Mouse (Mus musculus) cerebellum, adult 2 months (tissue): ENCODE measurements around the gene Inppl1. TPM values are rescaled to one million over a fixed set of nuclear protein-coding genes. Genes with fewer than 3 reads are reported as not detected.

Experiments used
- DNase-seq, 2 experiments: peaks; one replicate each; pipeline ENCODE4 v3.0.0; 2021
- H3K27ac ChIP-seq: fragments of 200-500 bp; 2 replicates; pipeline ENCODE4 v1.5.1; 2012; ENCODE audit warnings: low read length, control low read depth, inconsistent platforms; ENCODE audit not compliant: insufficient read depth
- H3K27me3 ChIP-seq: fragments of 200-500 bp; 2 replicates; pipeline ENCODE4 v1.6.1; 2012; ENCODE audit warnings: inconsistent platforms, mild to moderate bottlenecking, low read length, moderate library complexity; ENCODE audit not compliant: control insufficient read depth, insufficient read depth
- H3K4me1 ChIP-seq: fragments of 200-500 bp; 2 replicates; pipeline ENCODE4 v1.6.1; 2011; ENCODE audit warnings: low read length; ENCODE audit not compliant: control insufficient read depth, insufficient read depth
- H3K4me3 ChIP-seq: fragments of 200-500 bp; replicated peaks from 2 replicates; pipeline ENCODE3; 2011; ENCODE audit warnings: mild to moderate bottlenecking, low read depth, low read length, control low read depth; ENCODE audit not compliant: insufficient read depth
- CTCF ChIP-seq: fragments of 200-500 bp; IDR thresholded peaks from 2 replicates; pipeline ENCODE4 v1.5.1; 2011; ENCODE audit warnings: low read depth, mild to moderate bottlenecking, control low read depth, low read length, moderate library complexity, borderline replicate concordance; ENCODE audit not compliant: insufficient read depth
- POLR2A ChIP-seq: fragments of 200-500 bp; IDR thresholded peaks from 2 replicates; pipeline ENCODE4 v1.6.1; 2011; ENCODE audit warnings: low read length, control low read depth, borderline replicate concordance; ENCODE audit not compliant: insufficient read depth
- WGBS: fragments of 180-500 bp; shearing (Covaris S2); methylation state at CpG from one replicate; pipeline ENCODE4 v1.1.7; 2018; 5-methylcytosine and 5-hydroxymethylcytosine counted together
- polyA plus RNA-seq: library from polyadenylated mRNA; depleted of rRNA; stranded (reverse); fragments of >200 nt; gene quantifications from 2 replicates; pipeline ENCODE4 v1.2.3, GENCODE M21; 2012

The Inppl1 gene
- polyA plus RNA-seq, 1 experiment, result 43.9 TPM

- no peak for TF ChIP-seq CTCF
- no peak for TF ChIP-seq POLR2A
- DNase-seq, result no peak
- 95% methylated on average over 4 of the region's 4 CpGs for WGBS
Observed at GRCm38 (mm10) chr7:101857094-101857493, 19.1 kb upstream of the Inppl1 start, which contains the start of gene Folr2. TSS of gene Folr2 (minus strand) at chr7:101857194.

GRCm38 (mm10) chr7:101853816-101854215 is 15.8 kb upstream of the Inppl1 start:
- Histone ChIP-seq H3K27ac (no peak overlapping the region), H3K4me3 (no peak overlapping the region), H3K27me3 (no peaks in the 10 kb centered on the region), H3K4me1 (no peaks in the 10 kb centered on the region)
- TF ChIP-seq CTCF, result no peak
- TF ChIP-seq POLR2A, result no peak
- 87% methylated on average over 2 of the region's 2 CpGs for WGBS
- no peak for DNase-seq

More at GRCm38 (mm10) chr7:101857094-101857493, 19.1 kb upstream of the Inppl1 start, which contains the start of gene Folr2:
- Histone ChIP-seq H3K27me3 (no peaks in the 10 kb centered on the region), H3K4me1 (no peaks in the 10 kb centered on the region), H3K27ac (no peak within 1 kb of the TSS), H3K4me3 (no peak within 1 kb of the TSS)

- no peaks in the 10 kb centered on the region for H3K27me3 ChIP-seq
- TF ChIP-seq POLR2A (no peak), CTCF (no peak)
- WGBS, result 85% methylated on average over 6 of the region's 6 CpGs
- no peak overlapping the region for H3K27ac ChIP-seq
- H3K4me1 ChIP-seq, result no peaks in the 10 kb centered on the region
- H3K4me3 ChIP-seq, result no peak overlapping the region
- DNase-seq, result no peak
Observed at GRCm38 (mm10) chr7:101852846-101853245, 14.8 kb upstream of the Inppl1 start.

GRCm38 (mm10) chr7:101851689-101852088 is 13.7 kb upstream of the Inppl1 start:
- TF ChIP-seq CTCF (no peak), POLR2A (no peak)

GRCm38 (mm10) chr7:101847934-101848333 is 9.9 kb upstream of the Inppl1 start:
- Histone ChIP-seq H3K27me3 (no peaks in the 10 kb centered on the region), H3K4me3 (no peak overlapping the region), H3K4me1 (no peaks in the 10 kb centered on the region), H3K27ac (no peak overlapping the region)
- TF ChIP-seq POLR2A (no peak), CTCF (no peak)
- no peak for DNase-seq
- 100% methylated on average over 1 of the region's 1 CpGs for WGBS

More at GRCm38 (mm10) chr7:101851689-101852088, 13.7 kb upstream of the Inppl1 start:
- Histone ChIP-seq H3K27ac (no peak overlapping the region), H3K4me1 (no peaks in the 10 kb centered on the region), H3K27me3 (no peaks in the 10 kb centered on the region), H3K4me3 (no peak overlapping the region)
- 87% methylated on average over 6 of the region's 6 CpGs for WGBS
- DNase-seq, result no peak

- DNase-seq, result no peak
- no peak for TF ChIP-seq CTCF
- no peak for TF ChIP-seq POLR2A
- no peak overlapping the region for H3K27ac ChIP-seq
- no peaks in the 10 kb centered on the region for H3K27me3 ChIP-seq
- no peak overlapping the region for H3K4me3 ChIP-seq
- WGBS, result 71% methylated on average over 6 of the region's 6 CpGs
- H3K4me1 ChIP-seq, result no peaks in the 10 kb centered on the region
Observed at GRCm38 (mm10) chr7:101844186-101844585, 6.2 kb upstream of the Inppl1 start.

- Histone ChIP-seq H3K27ac (peak overlapping the region; percentile 20; the same call in 1 of the 2 replicates), H3K4me3 (peak overlapping the region; percentile 90), H3K4me1 (peaks cover 8% of the 10 kb centered on the region; the same call in 1 of the 2 replicates), H3K27me3 (no peaks in the 10 kb centered on the region)
- WGBS, result under 1% methylated on average over 20 of the region's 20 CpGs
- DNase-seq, result no peak
- TF ChIP-seq POLR2A (no peak), CTCF (no peak)
Observed at GRCm38 (mm10) chr7:101837154-101837605, 849 bp downstream of the Inppl1 start.
